Mouse (Mus musculus) embryonic facial prominence, embryonic 13.5 days (tissue): ENCODE measurements around the gene Rab8b. TPM values are rescaled to one million over a fixed set of nuclear protein-coding genes. Genes with fewer than 3 reads are reported as not detected.
A peak's percentile ranks its signal among the peaks of the same experiment; 100 is the strongest.
"Not testable (repeated sequence)": the region's sequence is repeated elsewhere in the genome, so short reads cannot be mapped to it uniquely, and the experiment has no call there.

Experiments
- ATAC-seq: fragments of 200-750 bp; cut with Nextera tagmentation; 2 replicates; pipeline ENCODE4 v1.8.0; 2017; ENCODE audit warnings: low read depth; ENCODE audit not compliant: insufficient number of reproducible peaks, insufficient read depth, low FRiP score, low TSS enrichment
- H3K27ac ChIP-seq: fragments of 300-500 bp; sonication (generic); 2 replicates; pipeline ENCODE4 v1.5.1; 2015; ENCODE audit warnings: moderate library complexity, mild to moderate bottlenecking, inconsistent platforms
- H3K27me3 ChIP-seq: fragments of 300-500 bp; sonication (generic); 2 replicates; pipeline ENCODE4 v1.6.1; 2015; ENCODE audit warnings: mild to moderate bottlenecking, inconsistent platforms
- H3K36me3 ChIP-seq: fragments of 300-500 bp; sonication (generic); 2 replicates; pipeline ENCODE4 v1.6.1; 2015; ENCODE audit warnings: mild to moderate bottlenecking, inconsistent platforms
- H3K4me1 ChIP-seq: fragments of 300-500 bp; sonication (generic); 2 replicates; pipeline ENCODE4 v1.6.1; 2015; ENCODE audit warnings: inconsistent platforms
- H3K4me2 ChIP-seq: fragments of 300-500 bp; sonication (generic); 2 replicates; pipeline ENCODE4 v1.6.1; 2015; ENCODE audit warnings: moderate library complexity, mild to moderate bottlenecking, inconsistent platforms
- H3K4me3 ChIP-seq: fragments of 300-500 bp; sonication (generic); 2 replicates; pipeline ENCODE4 v1.5.1; 2015; ENCODE audit warnings: mild to moderate bottlenecking, inconsistent platforms
- H3K9ac ChIP-seq: fragments of 300-500 bp; sonication (generic); 2 replicates; pipeline ENCODE4 v1.6.1; 2015; ENCODE audit warnings: mild to moderate bottlenecking, inconsistent platforms
- H3K9me3 ChIP-seq: fragments of 300-500 bp; sonication (generic); 2 replicates; pipeline ENCODE4 v1.6.1; 2016; ENCODE audit warnings: inconsistent platforms
- WGBS: fragments of 180-500 bp; shearing (Covaris S2); methylation state at CpG from one replicate; pipeline ENCODE4 v1.1.7; 2015; ENCODE audit warnings: mixed read lengths; 5-methylcytosine and 5-hydroxymethylcytosine counted together
- polyA plus RNA-seq: library from polyadenylated mRNA; unstranded; fragments of >200 nt; fragmentation: Nextera tagmentation; extraction: Ambion mirVana; gene quantifications from 2 replicates; pipeline ENCODE4 v1.2.1, GENCODE M21; 2015

The Rab8b gene
- polyA plus RNA-seq, 1 experiment from 2014 or later: 20.6 TPM

GRCm38 (mm10) chr9:66915869-66916785 is 3.4 kb downstream of the Rab8b start:
- H3K9me3 ChIP-seq: no peaks in the 10 kb centered on the region
- no peak overlapping the region for H3K9ac ChIP-seq
- no peaks in the 10 kb centered on the region for H3K27me3 ChIP-seq
- H3K27ac ChIP-seq: no peak overlapping the region
- H3K36me3 ChIP-seq: no peaks in the 10 kb centered on the region
- ATAC-seq: no peak
- H3K4me1 ChIP-seq: peaks cover 30% of the 10 kb centered on the region
- no peak overlapping the region for H3K4me2 ChIP-seq
- H3K4me3 ChIP-seq: no peak overlapping the region
- 83% methylated on average over 9 of the region's 9 CpGs for WGBS

- no peaks in the 10 kb centered on the region for H3K36me3 ChIP-seq
- no peaks in the 10 kb centered on the region for H3K9me3 ChIP-seq
- H3K9ac ChIP-seq: no peak overlapping the region
- H3K4me1 ChIP-seq: peaks cover 30% of the 10 kb centered on the region
- H3K27me3 ChIP-seq: no peaks in the 10 kb centered on the region
- H3K4me3 ChIP-seq: no peak overlapping the region
- no peak for ATAC-seq
- H3K4me2 ChIP-seq: no peak overlapping the region
- H3K27ac ChIP-seq: no peak overlapping the region
- WGBS: 80% methylated on average over 5 of the region's 5 CpGs
These were observed 4.1 kb downstream of the Rab8b start for GRCm38 (mm10) chr9:66915401-66915800.

GRCm38 (mm10) chr9:66914540-66914939 is 4.9 kb downstream of the Rab8b start:
- no peak overlapping the region for H3K9ac ChIP-seq
- 91% methylated on average over 3 of the region's 3 CpGs for WGBS
- no peak for ATAC-seq
- H3K4me1 ChIP-seq: peaks cover 30% of the 10 kb centered on the region
- H3K4me3 ChIP-seq: no peak overlapping the region
- no peak overlapping the region for H3K4me2 ChIP-seq
- no peaks in the 10 kb centered on the region for H3K36me3 ChIP-seq
- H3K9me3 ChIP-seq: no peaks in the 10 kb centered on the region
- no peaks in the 10 kb centered on the region for H3K27me3 ChIP-seq
- H3K27ac ChIP-seq: no peak overlapping the region

GRCm38 (mm10) chr9:66913254-66913934 is 6.1 kb downstream of the Rab8b start:
- H3K27ac ChIP-seq, H3K27me3 ChIP-seq, H3K9ac ChIP-seq, H3K9me3 ChIP-seq, H3K4me3 ChIP-seq, H3K36me3 ChIP-seq, ATAC-seq, H3K4me2 ChIP-seq: not testable (repeated sequence)
- WGBS: 89% methylated on average over 5 of the region's 5 CpGs
- H3K4me1 ChIP-seq: peaks cover 29% of the 10 kb centered on the region

GRCm38 (mm10) chr9:66912304-66912703 is 7.2 kb downstream of the Rab8b start:
- Histone ChIP-seq H3K27ac (no peak overlapping the region), H3K4me2 (no peak overlapping the region), H3K9ac (no peak overlapping the region), H3K4me1 (peaks cover 20% of the 10 kb centered on the region), H3K36me3 (no peaks in the 10 kb centered on the region), H3K27me3 (no peaks in the 10 kb centered on the region), H3K9me3 (no peaks in the 10 kb centered on the region), H3K4me3 (no peak overlapping the region)
- no peak for ATAC-seq

GRCm38 (mm10) chr9:66910677-66911076 is 8.8 kb downstream of the Rab8b start:
- 82% methylated on average over 5 of the region's 5 CpGs for WGBS
- no peak for ATAC-seq
- Histone ChIP-seq H3K4me3 (no peak overlapping the region), H3K4me1 (peaks cover 19% of the 10 kb centered on the region), H3K9me3 (no peaks in the 10 kb centered on the region), H3K36me3 (no peaks in the 10 kb centered on the region), H3K27me3 (no peaks in the 10 kb centered on the region), H3K4me2 (no peak overlapping the region), H3K27ac (no peak overlapping the region), H3K9ac (no peak overlapping the region)

- Histone ChIP-seq H3K36me3 (no peaks in the 10 kb centered on the region), H3K4me3 (no peak overlapping the region), H3K27ac (no peak overlapping the region), H3K4me1 (peaks cover 13% of the 10 kb centered on the region), H3K4me2 (no peak overlapping the region), H3K27me3 (no peaks in the 10 kb centered on the region), H3K9ac (no peak overlapping the region), H3K9me3 (no peaks in the 10 kb centered on the region)
- WGBS: 73% methylated on average over 7 of the region's 7 CpGs
- no peak for ATAC-seq
These were observed 9.6 kb downstream of the Rab8b start for GRCm38 (mm10) chr9:66909922-66910321.

- Histone ChIP-seq H3K4me1 (peaks cover 12% of the 10 kb centered on the region), H3K27ac (no peak overlapping the region)
These were observed 11.6 kb downstream of the Rab8b start for GRCm38 (mm10) chr9:66907746-66908397.

GRCm38 (mm10) chr9:66907126-66907525 is 12.4 kb downstream of the Rab8b start:
- 78% methylated on average over 8 of the region's 8 CpGs for WGBS
- Histone ChIP-seq H3K27me3 (no peaks in the 10 kb centered on the region), H3K4me1 (peaks cover 12% of the 10 kb centered on the region), H3K4me3 (no peak overlapping the region), H3K9ac (no peak overlapping the region), H3K4me2 (no peak overlapping the region), H3K9me3 (no peaks in the 10 kb centered on the region), H3K36me3 (no peaks in the 10 kb centered on the region), H3K27ac (0 out of 2 replicates have a peak overlapping the region, but pooled peaks have one; percentile 63)
- no peak for ATAC-seq

More at GRCm38 (mm10) chr9:66907746-66908397, 11.6 kb downstream of the Rab8b start:
- no peaks in the 10 kb centered on the region for H3K36me3 ChIP-seq
- whole genome bisulfite sequencing: 80% methylated on average over 5 of the region's 5 CpGs
- no peak overlapping the region for H3K9ac ChIP-seq
- H3K4me2 ChIP-seq: no peak overlapping the region
- no peaks in the 10 kb centered on the region for H3K9me3 ChIP-seq
- no peak for ATAC-seq
- H3K27me3 ChIP-seq: no peaks in the 10 kb centered on the region
- H3K4me3 ChIP-seq: no peak overlapping the region

- H3K27me3 ChIP-seq: no peaks in the 10 kb centered on the region
- no peaks in the 10 kb centered on the region for H3K36me3 ChIP-seq
- no peaks in the 10 kb centered on the region for H3K9me3 ChIP-seq
- 54% methylated on average over 9 of the region's 9 CpGs for WGBS
- H3K27ac ChIP-seq: peak overlapping the region; percentile 63; the same call in 1 of the 2 replicates
- H3K4me3 ChIP-seq: no peak overlapping the region
- H3K9ac ChIP-seq: no peak overlapping the region
- peaks cover 12% of the 10 kb centered on the region for H3K4me1 ChIP-seq
- H3K4me2 ChIP-seq: no peak overlapping the region
- peak; percentile 52; the same call in 1 of the 2 replicates for ATAC-seq
These were observed 13.5 kb downstream of the Rab8b start for GRCm38 (mm10) chr9:66905990-66906389.

- Histone ChIP-seq H3K9ac (no peak overlapping the region), H3K36me3 (no peaks in the 10 kb centered on the region), H3K27ac (no peak overlapping the region), H3K4me1 (peaks cover 5% of the 10 kb centered on the region; the same call in 1 of the 2 replicates), H3K4me3 (no peak overlapping the region), H3K27me3 (no peaks in the 10 kb centered on the region), H3K4me2 (no peak overlapping the region), H3K9me3 (no peaks in the 10 kb centered on the region)
- WGBS: 77% methylated on average over 4 of the region's 4 CpGs
- no peak for ATAC-seq
These were observed 20.0 kb downstream of the Rab8b start for GRCm38 (mm10) chr9:66899526-66899925.
